Mouse (Mus musculus): ENCODE results near the gene Olfr366. TPM values are rescaled to one million over a fixed set of nuclear protein-coding genes. Genes with fewer than 3 reads are reported as not detected.
"Not testable (repeated sequence)": the region's sequence is repeated elsewhere in the genome, so short reads cannot be mapped to it uniquely, and the experiment has no call there.

Olfr366 gene
- not detected for total RNA-seq (2021)
- long read RNA-seq: 0 reads

DNA sequence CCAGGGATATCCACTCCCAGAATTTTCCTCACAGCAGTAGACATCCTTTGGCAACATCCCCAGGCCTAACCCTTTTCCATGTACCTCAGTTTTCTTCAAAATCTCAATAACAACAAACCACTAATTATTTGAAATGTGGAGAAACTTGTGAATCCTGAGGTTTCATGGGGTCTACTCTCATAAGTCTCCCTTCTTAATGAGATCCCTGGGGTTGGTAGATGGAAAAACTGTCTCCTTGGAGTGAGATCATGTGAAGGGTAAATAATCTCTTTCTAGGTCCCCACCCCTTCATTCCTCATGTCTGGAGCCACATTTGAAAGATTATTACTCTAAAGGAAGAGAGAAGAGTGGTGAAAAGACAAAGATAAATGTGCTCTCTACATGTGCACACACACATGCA is at the start of gene Olfr366:
Gene Olfr366, plus strand, starts transcription at position 301 of the 400 bp plus-strand sequence.
- DNase-seq (ENCODE audit: low spot score in 2 of 2): no peak

DNA sequence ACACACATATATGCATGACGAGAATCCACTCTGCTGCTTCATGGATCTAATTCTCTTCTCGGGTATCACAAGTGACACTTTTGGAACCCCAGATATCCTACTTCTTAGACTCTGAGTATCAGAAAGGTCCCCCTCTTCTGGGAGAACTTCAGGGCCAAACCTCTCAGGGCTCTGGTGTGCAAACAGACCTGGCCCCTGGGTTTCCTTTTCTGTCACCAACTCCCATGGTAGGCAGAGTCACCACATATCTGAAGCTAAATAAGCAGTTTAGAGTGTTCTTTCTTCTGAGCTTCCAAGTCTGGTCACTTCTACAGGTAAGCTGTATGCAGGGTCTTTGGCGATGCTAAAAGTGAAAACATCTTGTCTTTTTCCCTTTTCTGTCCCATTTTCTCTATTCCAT is 23.5 kb upstream of the Olfr366 start, which contains the start of gene Olfr365:
Gene Olfr365, plus strand, starts transcription at position 301 of the 400 bp plus-strand sequence.
- no peak for DNase-seq (ENCODE audit: low spot score in 2 of 2)

DNA sequence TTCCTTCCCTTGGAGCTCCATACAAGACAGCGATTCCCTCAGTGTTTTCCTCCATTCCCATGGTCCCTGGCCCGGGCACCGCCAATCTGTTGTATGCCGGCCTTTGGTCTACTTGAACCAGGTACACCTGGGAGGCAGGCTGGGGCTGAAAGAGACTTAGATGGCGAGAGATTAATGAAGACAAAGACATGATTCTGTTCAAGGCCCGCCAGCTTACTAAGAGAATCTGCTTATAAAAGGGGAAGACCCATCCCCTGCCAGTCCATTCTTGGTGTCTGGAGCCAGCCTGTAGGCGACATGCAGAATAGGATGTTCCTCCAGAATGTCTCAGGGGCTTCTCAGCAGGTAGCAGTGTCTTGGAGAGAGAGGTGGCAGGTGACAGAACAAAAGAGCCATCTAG is 50.4 kb downstream of the Olfr366 start:
- DNase-seq (ENCODE audit: low spot score in 2 of 2): not testable (repeated sequence)

Other genes with a start within 250 kb of the Olfr366 start
- gene Olfr357, start 217.7 kb upstream of the Olfr366 start, total RNA-seq (2021): not detected
- not detected for gene Olfr358, start 202.2 kb upstream of the Olfr366 start, total RNA-seq (2021)
- gene Olfr360, start 145.8 kb upstream of the Olfr366 start, total RNA-seq (2021): not detected
- not detected for gene Olfr361, start 122.3 kb upstream of the Olfr366 start, total RNA-seq (2021)
- gene Olfr362, start 93.7 kb upstream of the Olfr366 start, total RNA-seq (2021): not detected
- not detected for gene Olfr364-ps1, start 72.3 kb upstream of the Olfr366 start, total RNA-seq (2021)
- gene Olfr365, start 23.4 kb upstream of the Olfr366 start, total RNA-seq (2021): under 1 TPM in 1 of 2 experiments, not detected in 1; 0.07 TPM
- not detected for gene Olfr368, start 114.9 kb downstream of the Olfr366 start, total RNA-seq (2021)
- 10 to 100 TPM; 27.3 to 31.2 TPM for gene Pdcl, start 147.8 kb downstream of the Olfr366 start, total RNA-seq (2021)
- gene Rc3h2, start 211.3 kb downstream of the Olfr366 start, total RNA-seq (2021): 10 to 100 TPM; 79.8 to 85.2 TPM
- 10 to 100 TPM; 10.6 to 10.8 TPM for gene Zbtb26, start 231.6 kb downstream of the Olfr366 start, total RNA-seq (2021)
- 10 to 100 TPM; 15.0 to 15.6 TPM for gene Zbtb6, start 231.6 kb downstream of the Olfr366 start, total RNA-seq (2021)
- 10 to 100 TPM; 83.8 to 94.8 TPM for gene Rabgap1, start 231.7 kb downstream of the Olfr366 start, total RNA-seq (2021)

Data from layer of hippocampus, adult 18-20 months (tissue).